Mouse (Mus musculus) gastrocnemius, postnatal 36 days (tissue): Measurements from ENCODE around the gene Kcnq1. TPM values are rescaled to one million over a fixed set of nuclear protein-coding genes. Genes with fewer than 3 reads are reported as not detected.

ENCODE experiments used
- DNase-seq, 2 experiments: peaks; one replicate each; pipeline ENCODE4 v3.0.0; 2022
- intact Hi-C: fragments of 180-260 bp; cut with DNase I; formaldehyde crosslinking; loops from one replicate; pipeline ENCODE4 v1.15.1; 2025
- long read RNA-seq, 2 experiments: library from polyadenylated mRNA; stranded (forward); transcript quantifications; one replicate each; pipeline ENCODE4 v2.0.0; 2021
- total RNA-seq, 2 experiments: library from RNA; stranded (reverse); gene quantifications; 2 replicates each; pipeline ENCODE4 v1.2.3; 2021

Gene Kcnq1
- total RNA-seq = under 1 TPM; 0.31 to 0.69 TPM
- long read RNA-seq, experiment 1, partial matches to known transcripts = 0 of 1 reads
- long read RNA-seq, experiment 1, other reads (novel, unspliced or antisense) = 1 of 1 reads
- long read RNA-seq, experiment 2 = 0 reads

- intact Hi-C loops = no loop called here
These were observed at the start of gene Kcnq1 for GRCm38 (mm10) chr7:143106062-143106461. Gene Kcnq1 (plus strand): TSS chr7:143106362.

GRCm38 (mm10) chr7:143057023-143057422 lies 49.1 kb upstream of the Kcnq1 start:
- peak in 1 of 2 experiments; percentile 13 for DNase-seq
- intact Hi-C loops = no loop called here

More at GRCm38 (mm10) chr7:143106062-143106461, at the start of gene Kcnq1:
- no peak for DNase-seq

GRCm38 (mm10) chr7:143057667-143058220 lies 48.4 kb upstream of the Kcnq1 start:
- no peak for DNase-seq
- intact Hi-C loops = no loop called here

- DNase-seq = no peak
- intact Hi-C loops = no loop called here
These were observed 47.9 kb upstream of the Kcnq1 start for GRCm38 (mm10) chr7:143058221-143058697.

- intact Hi-C loops = no loop called here
- DNase-seq = peak; percentile 41 to 54
These were observed 46.8 kb upstream of the Kcnq1 start for GRCm38 (mm10) chr7:143059202-143059870.

GRCm38 (mm10) chr7:143062704-143063103 lies 43.5 kb upstream of the Kcnq1 start:
- intact Hi-C loops = no loop called here
- no peak for DNase-seq

- intact Hi-C loops = loop anchor here (1.0 kb wide), 1 partner anchor 9 kb away; no protein-coding TSS in a partner anchor
- DNase-seq = no peak
These were observed 41.9 kb upstream of the Kcnq1 start for GRCm38 (mm10) chr7:143064226-143064625.

GRCm38 (mm10) chr7:143065692-143066091 lies 40.5 kb upstream of the Kcnq1 start:
- intact Hi-C loops = no loop called here

GRCm38 (mm10) chr7:143067469-143067868 lies 38.7 kb upstream of the Kcnq1 start:
- no peak for DNase-seq
- intact Hi-C loops = no loop called here

More at GRCm38 (mm10) chr7:143065692-143066091, 40.5 kb upstream of the Kcnq1 start:
- no peak for DNase-seq

GRCm38 (mm10) chr7:143067897-143068296 lies 38.3 kb upstream of the Kcnq1 start:
- no peak for DNase-seq
- intact Hi-C loops = loop anchor here (2.0 kb wide), 1 partner anchor 15 kb away; the partner anchor contains the start of gene Cd81

- peak in 1 of 2 experiments; percentile 33 for DNase-seq
- intact Hi-C loops = loop anchor here (2.0 kb wide), 1 partner anchor 16 kb away; the partner anchor contains the start of gene Cd81
These were observed 37.8 kb upstream of the Kcnq1 start for GRCm38 (mm10) chr7:143068316-143068881.

- DNase-seq = peak; percentile 95 to 96
- intact Hi-C loops = loop anchor here (2.0 kb wide), 1 partner anchor 16 kb away; the partner anchor contains the start of gene Cd81
These were observed 37.1 kb upstream of the Kcnq1 start, which contains the start of gene Tssc4 for GRCm38 (mm10) chr7:143068882-143069591. Gene Tssc4 (plus strand): TSS chr7:143069249.

GRCm38 (mm10) chr7:143069751-143070400 lies 36.3 kb upstream of the Kcnq1 start:
- no peak for DNase-seq
- intact Hi-C loops = loop anchor here (2.0 kb wide), 1 partner anchor 17 kb away; the partner anchor contains the start of gene Cd81

GRCm38 (mm10) chr7:143070506-143071070 lies 35.6 kb upstream of the Kcnq1 start:
- intact Hi-C loops = no loop called here
- no peak for DNase-seq

- intact Hi-C loops = no loop called here
These were observed 33.6 kb upstream of the Kcnq1 start for GRCm38 (mm10) chr7:143072605-143073004.

GRCm38 (mm10) chr7:143073086-143073485 lies 33.1 kb upstream of the Kcnq1 start:
- no peak for DNase-seq
- intact Hi-C loops = no loop called here

More at GRCm38 (mm10) chr7:143072605-143073004, 33.6 kb upstream of the Kcnq1 start:
- no peak for DNase-seq

GRCm38 (mm10) chr7:143075394-143075793 lies 30.8 kb upstream of the Kcnq1 start:
- intact Hi-C loops = no loop called here
- no peak for DNase-seq

GRCm38 (mm10) chr7:143077351-143077750 lies 28.8 kb upstream of the Kcnq1 start:
- intact Hi-C loops = no loop called here
- no peak for DNase-seq

GRCm38 (mm10) chr7:143082024-143082423 lies 24.1 kb upstream of the Kcnq1 start:
- intact Hi-C loops = no loop called here
- no peak for DNase-seq
